Mouse (Mus musculus): ENCODE measurements around the gene Gmppa. TPM values are rescaled to one million over a fixed set of nuclear protein-coding genes. Genes with fewer than 3 reads are reported as not detected.
A peak's percentile ranks its signal among the peaks of the same experiment; 100 is the strongest.

Gmppa gene
- polyA plus RNA-seq, 1 experiment from 2014 or later, result 57.2 TPM

- Histone ChIP-seq H3K4me1 (ENCODE audit: control insufficient read depth, insufficient read depth, low read length) (peaks cover 36% of the 10 kb centered on the region), H3K4me3 (ENCODE audit: low read depth, low read length) (no peak overlapping the region), H3K36me3 (ENCODE audit: control insufficient read depth, insufficient read depth, low read length) (no peaks in the 10 kb centered on the region), H3K27me3 (ENCODE audit: control insufficient read depth, insufficient read depth, low read length) (peaks cover 73% of the 10 kb centered on the region), H3K9ac (ENCODE audit: low read depth, low read length) (no peak overlapping the region), H3K9me3 (replicated peaks; ENCODE audit: control insufficient read depth, low read length) (no peaks in the 10 kb centered on the region), H3K4me2 (no peak overlapping the region), H3K27ac (ENCODE audit: low read depth, low read length) (no peak overlapping the region)
- WGBS (ENCODE audit: insufficient replicate concordance), result 31% methylated on average over 5 of the region's 5 CpGs
- no peak for ATAC-seq (replicated peaks; ENCODE audit: insufficient number of reproducible peaks, low FRiP score, low TSS enrichment)
Measured at GRCm38 (mm10) chr1:75455948-75456347, 20.2 kb downstream of the Gmppa start.

DNA sequence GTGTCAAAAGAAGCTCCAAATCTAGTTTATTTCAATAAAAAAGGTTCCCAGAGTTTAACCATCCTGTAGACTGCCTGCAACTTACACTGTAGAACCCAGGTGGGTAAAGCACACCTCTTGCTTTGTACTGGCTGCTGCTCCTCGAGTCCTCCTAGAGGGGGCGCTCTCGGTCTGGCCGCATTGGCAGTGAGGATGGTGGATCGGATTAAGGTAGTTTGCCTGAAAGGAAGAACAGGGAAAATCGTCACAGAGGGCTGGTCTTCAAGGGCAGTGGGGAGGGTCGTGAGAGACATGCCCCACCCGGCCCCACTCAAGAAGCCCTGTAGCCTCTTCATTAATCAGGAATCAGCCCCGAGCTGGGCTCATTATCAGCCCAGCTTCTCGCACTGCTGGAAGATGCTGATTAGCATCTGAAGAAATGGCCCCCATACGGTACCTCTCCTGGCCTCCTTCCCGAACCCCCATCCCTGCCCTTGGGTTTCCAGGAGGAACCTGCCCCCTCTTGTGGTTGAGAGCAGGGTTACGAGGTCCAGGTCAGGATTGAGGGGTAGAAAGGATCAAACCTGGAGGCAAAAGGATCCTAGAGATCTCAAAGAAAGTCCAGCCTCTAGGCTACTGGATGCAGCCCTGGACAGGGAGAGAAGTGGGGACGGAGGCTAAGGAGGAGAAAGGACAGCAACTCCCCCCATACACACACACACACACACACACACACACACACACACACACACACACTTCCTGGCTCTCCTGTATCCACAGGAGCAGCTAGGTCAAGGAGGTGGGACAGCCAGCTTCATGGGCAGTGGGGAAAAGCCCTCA lies 21.2 kb downstream of the Gmppa start:
- H3K9ac ChIP-seq (ENCODE audit: low read depth, low read length), result no peak overlapping the region

GRCm38 (mm10) chr1:75457710-75458024 lies 21.9 kb downstream of the Gmppa start:
- Histone ChIP-seq H3K9ac (ENCODE audit: low read depth, low read length) (no peak overlapping the region), H3K4me3 (ENCODE audit: low read depth, low read length) (0 out of 2 replicates have a peak overlapping the region, but pooled peaks have one; percentile 16), H3K4me2 (peak overlapping the region; percentile 55), H3K4me1 (ENCODE audit: control insufficient read depth, insufficient read depth, low read length) (peaks cover 33% of the 10 kb centered on the region), H3K27ac (ENCODE audit: low read depth, low read length) (no peak overlapping the region), H3K36me3 (ENCODE audit: control insufficient read depth, insufficient read depth, low read length) (no peaks in the 10 kb centered on the region), H3K9me3 (replicated peaks; ENCODE audit: control insufficient read depth, low read length) (no peaks in the 10 kb centered on the region), H3K27me3 (ENCODE audit: control insufficient read depth, insufficient read depth, low read length) (peaks cover 56% of the 10 kb centered on the region)
- no peak for ATAC-seq (replicated peaks; ENCODE audit: insufficient number of reproducible peaks, low FRiP score, low TSS enrichment)
- WGBS (ENCODE audit: insufficient replicate concordance), result 4% methylated on average over 8 of the region's 10 CpGs

More for the DNA sequence above, 21.2 kb downstream of the Gmppa start:
- no peaks in the 10 kb centered on the region for H3K9me3 ChIP-seq (replicated peaks; ENCODE audit: control insufficient read depth, low read length)
- no peak overlapping the region for H3K4me2 ChIP-seq
- no peak overlapping the region for H3K27ac ChIP-seq (ENCODE audit: low read depth, low read length)
- peaks cover 32% of the 10 kb centered on the region for H3K4me1 ChIP-seq (ENCODE audit: control insufficient read depth, insufficient read depth, low read length)
- H3K27me3 ChIP-seq (ENCODE audit: control insufficient read depth, insufficient read depth, low read length), result peaks cover 63% of the 10 kb centered on the region
- 10% methylated on average over 14 of the region's 14 CpGs for WGBS (ENCODE audit: insufficient replicate concordance)
- no peak overlapping the region for H3K4me3 ChIP-seq (ENCODE audit: low read depth, low read length)
- ATAC-seq (replicated peaks; ENCODE audit: insufficient number of reproducible peaks, low FRiP score, low TSS enrichment), result no peak
- H3K36me3 ChIP-seq (ENCODE audit: control insufficient read depth, insufficient read depth, low read length), result no peaks in the 10 kb centered on the region

GRCm38 (mm10) chr1:75458025-75458788 lies 22.5 kb downstream of the Gmppa start:
- Histone ChIP-seq H3K4me2 (peak overlapping the region; percentile 55), H3K36me3 (ENCODE audit: control insufficient read depth, insufficient read depth, low read length) (no peaks in the 10 kb centered on the region), H3K27ac (ENCODE audit: low read depth, low read length) (no peak overlapping the region; the same call in 1 of the 2 replicates), H3K9me3 (replicated peaks; ENCODE audit: control insufficient read depth, low read length) (no peaks in the 10 kb centered on the region), H3K4me3 (ENCODE audit: low read depth, low read length) (peak overlapping the region; percentile 16), H3K9ac (ENCODE audit: low read depth, low read length) (peak overlapping the region; percentile 1; the same call in 1 of the 2 replicates), H3K27me3 (ENCODE audit: control insufficient read depth, insufficient read depth, low read length) (peaks cover 52% of the 10 kb centered on the region), H3K4me1 (ENCODE audit: control insufficient read depth, insufficient read depth, low read length) (peaks cover 36% of the 10 kb centered on the region)
- 2% methylated on average over 42 of the region's 42 CpGs for WGBS (ENCODE audit: insufficient replicate concordance)
- 0 out of 2 replicates have a peak, but pooled peaks have one; percentile 37 for ATAC-seq (replicated peaks; ENCODE audit: insufficient number of reproducible peaks, low FRiP score, low TSS enrichment)

DNA sequence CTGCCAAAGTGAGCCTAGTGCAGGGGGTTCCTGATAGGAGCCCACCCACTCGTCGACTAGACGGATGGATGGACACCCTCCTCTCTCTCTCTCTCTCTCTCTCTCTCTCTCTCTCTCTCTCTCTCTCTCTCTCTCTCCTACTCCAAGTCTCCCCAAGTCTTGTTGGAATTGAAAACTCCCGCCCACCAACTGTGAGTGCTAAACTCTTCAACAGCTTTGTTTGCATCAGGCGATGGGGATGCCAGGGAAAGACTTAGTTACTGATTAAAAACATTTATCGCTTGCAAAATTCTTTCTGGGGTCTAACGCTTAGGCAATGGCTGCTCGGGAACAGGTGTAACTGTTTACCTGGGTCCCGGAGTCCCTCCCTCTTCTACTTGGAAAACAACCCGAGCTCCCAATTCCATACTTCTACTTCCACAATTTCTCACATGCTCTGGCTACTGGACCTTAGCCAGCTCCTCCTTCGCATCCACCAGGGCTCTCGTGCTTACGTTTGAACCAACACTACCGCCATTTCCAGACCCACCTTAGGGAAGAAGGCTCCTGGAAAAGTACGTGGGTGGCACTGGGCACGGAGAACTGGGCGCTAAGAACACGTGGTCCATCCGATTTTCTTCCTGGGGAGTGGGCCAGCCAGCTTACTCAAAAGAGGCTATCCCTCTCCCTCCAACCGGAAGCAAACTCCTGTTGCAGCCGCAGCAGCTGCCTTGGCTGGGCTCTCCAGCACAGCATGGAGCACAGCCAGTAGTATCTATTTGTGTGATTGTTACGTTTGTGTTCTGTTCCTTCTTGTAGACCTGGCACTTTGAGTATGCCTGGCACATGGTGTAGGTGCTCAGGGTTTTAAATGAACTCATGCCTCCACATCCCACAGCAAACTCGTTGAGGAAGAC lies 23.3 kb downstream of the Gmppa start:
- Histone ChIP-seq H3K4me2 (peak overlapping the region; percentile 55), H3K4me3 (ENCODE audit: low read depth, low read length) (peak overlapping the region; percentile 16), H3K36me3 (ENCODE audit: control insufficient read depth, insufficient read depth, low read length) (no peaks in the 10 kb centered on the region), H3K27me3 (ENCODE audit: control insufficient read depth, insufficient read depth, low read length) (peaks cover 50% of the 10 kb centered on the region), H3K9ac (ENCODE audit: low read depth, low read length) (peak overlapping the region; percentile 28; the same call in 1 of the 2 replicates), H3K9me3 (replicated peaks; ENCODE audit: control insufficient read depth, low read length) (no peaks in the 10 kb centered on the region), H3K27ac (ENCODE audit: low read depth, low read length) (no peak overlapping the region; the same call in 1 of the 2 replicates), H3K4me1 (ENCODE audit: control insufficient read depth, insufficient read depth, low read length) (peaks cover 42% of the 10 kb centered on the region)
- no peak for ATAC-seq (replicated peaks; ENCODE audit: insufficient number of reproducible peaks, low FRiP score, low TSS enrichment)
- WGBS (ENCODE audit: insufficient replicate concordance), result 16% methylated on average over 23 of the region's 23 CpGs

- WGBS (ENCODE audit: insufficient replicate concordance), result 50% methylated on average over 7 of the region's 7 CpGs
- Histone ChIP-seq H3K9me3 (replicated peaks; ENCODE audit: control insufficient read depth, low read length) (no peaks in the 10 kb centered on the region), H3K4me1 (ENCODE audit: control insufficient read depth, insufficient read depth, low read length) (peaks cover 47% of the 10 kb centered on the region), H3K27me3 (ENCODE audit: control insufficient read depth, insufficient read depth, low read length) (peaks cover 39% of the 10 kb centered on the region), H3K27ac (ENCODE audit: low read depth, low read length) (no peak overlapping the region), H3K36me3 (ENCODE audit: control insufficient read depth, insufficient read depth, low read length) (no peaks in the 10 kb centered on the region), H3K4me2 (no peak overlapping the region), H3K4me3 (ENCODE audit: low read depth, low read length) (no peak overlapping the region), H3K9ac (ENCODE audit: low read depth, low read length) (no peak overlapping the region)
- ATAC-seq (replicated peaks; ENCODE audit: insufficient number of reproducible peaks, low FRiP score, low TSS enrichment), result no peak
Measured at GRCm38 (mm10) chr1:75460297-75460696, 24.6 kb downstream of the Gmppa start.

DNA sequence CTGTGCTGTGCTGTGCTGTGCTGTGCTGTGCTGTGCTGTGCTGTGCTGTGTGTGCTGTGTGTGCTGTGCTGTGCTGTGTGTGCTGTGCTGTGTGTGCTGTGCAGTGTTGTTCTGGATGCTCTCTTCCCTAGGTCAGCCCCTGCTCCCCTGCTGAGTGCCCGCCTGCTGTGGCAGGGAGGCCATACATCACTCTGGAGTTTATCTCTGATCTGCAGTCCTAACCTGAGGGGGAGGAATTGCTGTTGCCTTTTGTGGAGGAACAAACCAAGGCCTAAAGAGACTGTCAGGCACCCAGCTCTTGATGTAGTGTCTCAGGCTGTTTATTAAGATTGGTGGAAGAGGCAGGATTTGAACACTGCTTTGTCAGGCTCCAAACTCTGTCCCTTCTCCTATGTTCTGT lies 26.9 kb downstream of the Gmppa start:
- Histone ChIP-seq H3K4me3 (ENCODE audit: low read depth, low read length) (no peak overlapping the region), H3K4me2 (no peak overlapping the region), H3K9ac (ENCODE audit: low read depth, low read length) (no peak overlapping the region), H3K36me3 (ENCODE audit: control insufficient read depth, insufficient read depth, low read length) (no peaks in the 10 kb centered on the region), H3K27me3 (ENCODE audit: control insufficient read depth, insufficient read depth, low read length) (peaks cover 25% of the 10 kb centered on the region), H3K9me3 (replicated peaks; ENCODE audit: control insufficient read depth, low read length) (no peaks in the 10 kb centered on the region), H3K27ac (ENCODE audit: low read depth, low read length) (no peak overlapping the region), H3K4me1 (ENCODE audit: control insufficient read depth, insufficient read depth, low read length) (peaks cover 35% of the 10 kb centered on the region)
- no peak for ATAC-seq (replicated peaks; ENCODE audit: insufficient number of reproducible peaks, low FRiP score, low TSS enrichment)
- 28% methylated on average over 1 of the region's 1 CpGs for WGBS (ENCODE audit: insufficient replicate concordance)

- Histone ChIP-seq H3K27me3 (ENCODE audit: control insufficient read depth, insufficient read depth, low read length) (peaks cover 27% of the 10 kb centered on the region), H3K4me3 (ENCODE audit: low read depth, low read length) (no peak overlapping the region), H3K4me2 (peak overlapping the region; percentile 18; the same call in 1 of the 2 replicates), H3K9me3 (replicated peaks; ENCODE audit: control insufficient read depth, low read length) (no peaks in the 10 kb centered on the region), H3K36me3 (ENCODE audit: control insufficient read depth, insufficient read depth, low read length) (no peaks in the 10 kb centered on the region), H3K27ac (ENCODE audit: low read depth, low read length) (no peak overlapping the region), H3K4me1 (ENCODE audit: control insufficient read depth, insufficient read depth, low read length) (peaks cover 24% of the 10 kb centered on the region), H3K9ac (ENCODE audit: low read depth, low read length) (no peak overlapping the region)
- ATAC-seq (replicated peaks; ENCODE audit: insufficient number of reproducible peaks, low FRiP score, low TSS enrichment), result no peak
- WGBS (ENCODE audit: insufficient replicate concordance), result 54% methylated on average over 5 of the region's 5 CpGs
Measured at GRCm38 (mm10) chr1:75463652-75464204, 28.0 kb downstream of the Gmppa start.
